Mouse (Mus musculus) gastrocnemius, postnatal 10 days (tissue): ENCODE measurements around the gene Btbd9. TPM values are rescaled to one million over a fixed set of nuclear protein-coding genes. Genes with fewer than 3 reads are reported as not detected.
A peak's percentile ranks its signal among the peaks of the same experiment; 100 is the strongest.
"Not testable (repeated sequence)": the region's sequence is repeated elsewhere in the genome, so short reads cannot be mapped to it uniquely, and the experiment has no call there.

ENCODE experiments used
- DNase-seq: peaks from one replicate; pipeline ENCODE4 v3.0.0; 2021; ENCODE audit warnings: mixed read lengths
- total RNA-seq, 2 experiments: library from RNA; stranded (reverse); gene quantifications; 2 replicates each; pipeline ENCODE4 v1.2.3; 2021

Gene Btbd9
- total RNA-seq, 2 experiments from 2014 or later: 16.7 to 20.1 TPM

- DNase-seq: no peak
Measured at GRCm38 (mm10) chr17:30558623-30559022, 17.7 kb downstream of the Btbd9 start.

GRCm38 (mm10) chr17:30556512-30556911 lies 19.8 kb downstream of the Btbd9 start:
- no peak for DNase-seq

GRCm38 (mm10) chr17:30553027-30553937 lies 23.0 kb downstream of the Btbd9 start:
- DNase-seq: no peak

GRCm38 (mm10) chr17:30550774-30551107 lies 25.5 kb downstream of the Btbd9 start:
- DNase-seq: no peak

GRCm38 (mm10) chr17:30549899-30550773 lies 26.2 kb downstream of the Btbd9 start:
- DNase-seq: no peak

- peak; percentile 58 for DNase-seq
Measured at GRCm38 (mm10) chr17:30539098-30539497, 37.2 kb downstream of the Btbd9 start.

GRCm38 (mm10) chr17:30536651-30537050 lies 39.6 kb downstream of the Btbd9 start:
- no peak for DNase-seq

GRCm38 (mm10) chr17:30533098-30533497 lies 43.2 kb downstream of the Btbd9 start:
- DNase-seq: no peak

- no peak for DNase-seq
Measured at GRCm38 (mm10) chr17:30530542-30530940, 45.7 kb downstream of the Btbd9 start.

GRCm38 (mm10) chr17:30529632-30530541 lies 46.4 kb downstream of the Btbd9 start:
- DNase-seq: no peak

GRCm38 (mm10) chr17:30525405-30526295 lies 50.6 kb downstream of the Btbd9 start:
- no peak for DNase-seq

- no peak for DNase-seq
Measured at GRCm38 (mm10) chr17:30524451-30524850, 51.8 kb downstream of the Btbd9 start.

GRCm38 (mm10) chr17:30523783-30524182 lies 52.5 kb downstream of the Btbd9 start:
- no peak for DNase-seq

GRCm38 (mm10) chr17:30522406-30523078 lies 53.7 kb downstream of the Btbd9 start:
- no peak for DNase-seq

GRCm38 (mm10) chr17:30519172-30519512 lies 57.1 kb downstream of the Btbd9 start:
- not testable (repeated sequence) for DNase-seq

- DNase-seq: no peak
Measured at GRCm38 (mm10) chr17:30518431-30519171, 57.7 kb downstream of the Btbd9 start.

GRCm38 (mm10) chr17:30516580-30517340 lies 59.5 kb downstream of the Btbd9 start:
- no peak for DNase-seq

- no peak for DNase-seq
Measured at GRCm38 (mm10) chr17:30515401-30515800, 60.9 kb downstream of the Btbd9 start.

GRCm38 (mm10) chr17:30513034-30513433 lies 63.3 kb downstream of the Btbd9 start:
- no peak for DNase-seq
